Mouse (Mus musculus): ENCODE data around the gene Pcid2.
"Not testable (repeated sequence)": the region's sequence is repeated elsewhere in the genome, so short reads cannot be mapped to it uniquely, and the experiment has no call there.

Gene Pcid2

DNA sequence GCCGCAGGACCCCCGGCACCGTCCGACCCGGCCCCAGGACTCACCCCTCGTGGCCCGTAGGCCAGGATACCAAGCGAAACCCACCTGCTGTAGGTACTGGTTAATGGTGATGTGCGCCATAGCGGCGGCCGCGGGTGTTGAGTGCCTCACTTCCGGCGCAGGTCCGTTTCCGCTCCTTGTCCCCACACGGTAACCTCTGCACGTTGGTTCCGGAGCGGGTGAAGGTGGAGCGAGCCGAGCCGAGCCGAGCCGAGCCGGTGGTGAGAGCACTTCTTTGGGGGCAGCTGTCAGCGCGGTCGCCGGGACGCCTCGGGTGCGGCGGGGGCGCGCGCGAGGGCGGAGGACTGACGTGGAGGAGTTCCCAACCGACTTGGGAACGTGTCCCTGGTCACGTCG, 570 bp downstream of the Pcid2 start:
- peak; percentile 64 for ATAC-seq (ENCODE audit: insufficient number of reproducible peaks, low FRiP score, low TSS enrichment)

DNA sequence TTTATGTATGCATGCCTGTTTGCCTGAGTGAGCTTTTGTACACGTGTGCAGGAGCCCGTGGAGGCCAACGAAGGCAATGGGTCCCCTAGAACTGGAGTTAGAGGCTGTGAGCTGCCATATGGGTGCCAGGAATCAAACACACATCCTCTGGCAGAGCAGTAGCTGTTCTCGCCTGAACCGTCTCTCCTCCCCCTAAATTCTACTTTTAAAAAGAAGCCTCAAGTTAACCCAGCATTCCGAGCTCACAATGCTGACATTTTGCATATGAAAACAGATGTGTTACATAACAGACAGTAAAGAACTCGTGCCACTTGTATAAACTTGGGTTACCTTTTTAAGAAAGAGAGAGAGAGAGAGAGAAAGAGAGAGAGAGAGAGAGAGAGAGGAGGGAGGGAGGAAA, 27.7 kb downstream of the Pcid2 start:
- no peak for ATAC-seq (ENCODE audit: insufficient number of reproducible peaks, low FRiP score, low TSS enrichment)

DNA sequence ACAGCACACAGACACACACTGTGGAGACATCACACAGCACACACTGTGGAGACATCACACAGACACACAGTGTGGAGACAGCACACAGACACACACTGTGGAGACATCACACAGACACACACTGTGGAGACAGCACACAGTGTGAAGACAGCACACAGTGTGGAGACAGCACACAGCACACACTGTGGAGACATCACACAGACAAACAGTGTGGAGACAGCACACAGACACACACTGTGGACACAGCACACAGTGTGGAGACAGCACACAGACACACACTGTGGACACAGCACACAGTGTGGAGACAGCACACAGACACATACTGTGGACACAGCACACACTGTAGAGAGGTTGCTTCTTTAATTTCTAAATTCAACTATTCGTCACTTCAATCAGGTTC, 29.7 kb downstream of the Pcid2 start:
- ATAC-seq (ENCODE audit: insufficient number of reproducible peaks, low FRiP score, low TSS enrichment) = not testable (repeated sequence)

DNA sequence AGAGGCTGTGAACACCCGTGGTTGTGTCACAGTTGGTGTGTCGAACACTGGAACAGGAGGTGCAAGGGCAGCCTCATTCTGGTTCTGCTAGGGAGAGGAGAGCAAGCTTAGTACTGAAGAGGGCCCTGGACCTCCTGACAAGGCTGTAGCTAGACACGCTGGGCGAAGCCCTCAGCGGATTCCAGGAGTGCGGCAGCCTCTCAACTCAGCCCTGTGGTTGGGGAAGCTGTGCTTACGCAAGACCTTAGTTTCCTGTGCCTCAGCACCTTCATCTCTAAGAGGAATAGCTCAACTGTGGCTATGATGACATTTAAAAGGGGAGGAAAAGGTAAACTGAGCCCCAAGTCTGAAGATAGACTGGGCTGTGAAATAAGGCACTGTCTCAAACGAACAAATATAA, 30.2 kb downstream of the Pcid2 start:
- no peak for ATAC-seq (ENCODE audit: insufficient number of reproducible peaks, low FRiP score, low TSS enrichment)

DNA sequence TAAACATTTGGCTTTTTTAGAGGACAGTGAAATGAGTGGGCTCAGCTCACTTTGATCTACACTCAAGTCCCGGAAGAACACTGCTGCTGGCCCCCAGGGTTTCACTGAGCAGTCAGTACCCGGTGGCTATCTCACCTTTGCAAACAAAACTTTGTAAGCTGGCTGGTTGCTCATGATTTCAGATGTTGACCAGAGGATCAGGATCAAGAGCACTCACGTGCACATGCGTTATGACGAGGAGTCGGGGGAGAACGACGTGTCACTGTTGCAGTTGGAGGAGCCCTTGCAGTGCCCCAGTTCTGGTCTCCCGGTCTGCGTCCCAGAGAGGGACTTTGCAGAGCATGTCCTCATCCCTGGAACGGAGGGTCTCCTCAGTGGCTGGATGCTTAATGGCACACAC, 32.0 kb downstream of the Pcid2 start:
- no peak for ATAC-seq (ENCODE audit: insufficient number of reproducible peaks, low FRiP score, low TSS enrichment)

DNA sequence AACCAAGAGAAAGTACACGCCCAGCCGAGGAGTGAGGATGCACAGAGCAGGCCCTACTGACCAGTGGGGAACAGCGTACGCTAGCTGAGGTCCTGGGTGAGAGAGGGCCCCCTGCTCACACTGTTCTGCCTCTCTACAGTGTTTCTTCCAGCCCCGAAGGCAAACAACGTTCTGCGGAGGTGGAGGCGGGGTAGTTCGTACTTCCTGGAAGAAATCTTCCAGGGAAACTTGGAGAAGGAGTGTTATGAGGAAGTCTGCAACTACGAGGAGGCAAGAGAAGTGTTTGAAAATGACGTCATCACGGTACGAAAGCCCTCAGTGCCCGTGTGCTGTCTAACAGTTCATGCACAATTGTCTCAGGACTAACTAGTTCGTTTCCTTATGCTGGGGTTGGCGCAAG, 42.1 kb downstream of the Pcid2 start:
- no peak for ATAC-seq (ENCODE audit: insufficient number of reproducible peaks, low FRiP score, low TSS enrichment)

DNA sequence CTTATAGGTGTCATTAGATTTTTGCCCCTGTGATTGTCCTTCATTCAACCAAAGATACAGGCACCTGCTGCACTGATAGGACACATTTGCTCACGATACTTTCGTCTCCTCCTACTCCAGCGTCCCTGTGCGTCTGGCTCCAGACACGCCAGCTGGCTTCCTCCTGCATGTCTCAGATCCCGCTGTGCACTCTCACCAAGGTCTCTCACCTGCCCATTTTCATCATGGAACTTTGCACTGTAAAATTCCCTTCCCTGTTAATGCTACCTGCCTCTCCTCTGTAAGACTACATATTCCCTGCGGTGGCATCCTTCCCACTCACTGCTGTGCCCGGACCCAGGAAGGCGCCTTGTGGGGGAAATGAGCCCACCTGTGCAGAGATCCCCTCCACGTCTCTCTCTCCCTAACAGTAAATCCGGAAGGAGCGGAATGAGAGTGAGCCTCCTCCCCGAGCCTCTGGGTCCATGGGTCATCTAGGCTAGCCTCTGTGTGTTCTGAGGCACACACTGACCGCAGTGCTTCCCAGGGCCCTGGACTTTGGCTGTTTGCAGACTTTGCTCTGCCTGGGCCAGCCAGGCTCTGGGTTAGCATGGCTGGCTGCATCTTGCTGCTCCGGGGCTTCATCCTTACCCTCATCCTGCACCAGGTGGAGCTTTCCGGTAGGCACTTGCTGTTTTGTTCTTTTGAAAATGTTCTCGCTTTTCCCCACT, 44.7 kb downstream of the Pcid2 start, which contains the start of gene Proz:
TSS of gene Proz (plus strand) at position 474 of the 710 bp plus-strand sequence.
- no peak for ATAC-seq (ENCODE audit: insufficient number of reproducible peaks, low FRiP score, low TSS enrichment)

DNA sequence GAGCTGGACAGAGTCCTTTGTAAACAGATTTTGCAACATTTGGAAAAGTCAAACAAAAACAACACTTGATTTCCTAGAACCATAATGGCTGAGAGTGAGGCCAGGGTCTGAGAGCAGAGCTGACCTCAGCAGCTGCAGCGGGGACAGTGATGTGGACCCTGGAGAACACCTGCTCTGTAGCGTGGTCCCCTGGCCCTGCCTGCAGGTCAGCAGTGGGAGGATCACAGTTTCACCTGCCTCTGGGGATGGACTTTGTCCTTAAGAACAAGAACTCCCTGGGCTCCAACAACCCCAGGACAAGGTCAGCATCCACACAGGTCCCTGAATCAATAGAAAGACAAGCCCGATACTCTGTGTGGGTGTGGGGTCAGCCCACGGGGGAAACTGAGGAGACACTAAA, 47.9 kb downstream of the Pcid2 start:
- no peak for ATAC-seq (ENCODE audit: insufficient number of reproducible peaks, low FRiP score, low TSS enrichment)

DNA sequence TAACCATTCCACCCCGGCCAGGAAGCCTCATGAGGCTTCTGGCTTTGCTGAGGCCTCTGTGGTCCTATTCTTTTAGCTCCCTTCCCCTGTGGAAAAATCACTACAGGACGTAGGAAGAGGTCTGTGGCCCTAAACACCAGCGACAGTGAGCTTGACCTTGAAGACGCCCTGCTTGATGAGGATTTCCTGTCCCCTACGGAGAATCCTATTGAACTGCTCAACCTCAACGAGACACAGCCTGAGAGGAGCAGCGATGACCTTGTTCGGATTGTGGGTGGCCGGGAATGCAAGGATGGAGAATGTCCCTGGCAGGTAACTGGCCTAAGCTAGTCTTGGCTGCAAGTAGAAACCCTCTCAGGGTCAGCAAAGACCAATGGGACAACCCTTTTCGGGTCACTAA, 54.7 kb downstream of the Pcid2 start:
- ATAC-seq (ENCODE audit: insufficient number of reproducible peaks, low FRiP score, low TSS enrichment) = no peak

DNA sequence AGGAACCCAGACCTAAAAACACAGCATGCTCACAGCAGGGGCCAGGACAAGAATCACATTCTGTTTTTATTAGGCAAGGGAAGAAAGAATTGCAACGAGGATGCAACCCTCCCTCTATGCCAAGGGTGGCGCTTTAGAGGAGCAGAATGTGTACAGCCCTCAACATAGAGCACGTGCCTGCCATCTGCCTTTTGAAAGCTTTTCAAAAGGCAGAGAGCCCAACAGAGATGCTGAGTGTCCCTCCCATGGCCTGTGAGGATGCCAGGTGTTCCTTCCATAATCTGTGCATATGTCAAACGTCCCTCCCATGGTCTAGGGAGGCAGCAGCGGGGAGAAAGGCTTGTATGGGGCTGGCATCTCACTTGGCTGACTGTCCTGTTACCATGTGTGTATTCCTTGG, 57.6 kb downstream of the Pcid2 start:
- ATAC-seq (ENCODE audit: insufficient number of reproducible peaks, low FRiP score, low TSS enrichment) = no peak

DNA sequence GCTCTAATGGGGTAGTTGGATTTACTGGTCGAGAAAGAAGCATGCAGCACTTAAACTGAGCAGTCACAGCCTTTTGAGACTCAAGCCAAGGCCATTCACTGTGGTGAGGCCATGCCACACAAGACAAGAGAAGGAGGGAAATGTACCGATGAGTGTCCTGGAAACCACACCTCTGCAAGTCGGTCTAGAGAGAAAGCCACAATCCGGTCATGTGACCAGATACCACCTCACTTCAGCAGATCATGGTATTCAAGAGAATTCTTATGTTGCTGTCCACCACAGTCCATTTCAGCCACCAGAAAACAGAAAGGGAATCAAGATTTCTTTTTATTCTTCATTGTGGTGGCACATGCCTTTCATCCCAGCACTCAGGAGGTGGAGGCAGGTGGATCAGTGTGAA, 63.8 kb downstream of the Pcid2 start:
- ATAC-seq (ENCODE audit: insufficient number of reproducible peaks, low FRiP score, low TSS enrichment) = no peak

DNA sequence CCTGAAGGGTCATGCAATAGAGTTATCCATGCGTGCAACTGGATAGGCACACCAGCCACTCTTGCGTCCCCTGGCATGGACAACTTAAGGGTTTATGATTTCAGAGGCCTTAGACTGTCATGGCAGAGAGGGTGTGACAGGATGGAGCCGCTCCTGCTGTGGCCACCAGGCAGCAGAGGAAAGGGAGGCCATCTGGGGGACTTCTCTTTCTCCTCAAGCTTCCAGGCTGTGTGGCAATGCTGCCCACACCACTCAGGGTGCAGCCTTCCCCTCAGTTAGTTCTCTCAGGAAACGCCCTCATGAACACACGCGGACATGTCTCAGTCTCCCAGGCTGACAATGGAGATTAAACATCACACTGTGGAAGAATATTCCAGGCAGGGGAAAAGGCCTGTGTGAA, 66.2 kb downstream of the Pcid2 start:
- ATAC-seq (ENCODE audit: insufficient number of reproducible peaks, low FRiP score, low TSS enrichment) = no peak

DNA sequence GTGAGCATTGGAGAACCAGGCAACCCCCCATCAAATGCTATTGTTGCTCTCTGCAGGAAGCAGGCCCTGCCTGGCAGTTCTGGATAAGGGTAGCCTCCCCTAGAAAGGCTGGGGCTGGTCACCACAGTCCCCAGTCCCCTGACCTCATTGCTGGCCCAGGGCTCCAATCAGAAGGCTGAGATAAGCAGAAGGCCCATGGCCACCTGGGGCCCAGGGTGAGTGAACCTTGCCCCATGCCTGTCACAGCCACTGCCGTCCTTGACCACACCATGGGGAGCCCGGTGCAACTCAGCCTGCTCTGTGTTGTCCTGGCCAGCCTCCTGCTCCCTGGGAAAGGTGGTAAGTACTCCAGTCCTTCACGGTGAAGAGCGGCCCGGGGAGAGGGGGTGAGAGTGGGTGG, 67.7 kb downstream of the Pcid2 start:
- no peak for ATAC-seq (ENCODE audit: insufficient number of reproducible peaks, low FRiP score, low TSS enrichment)

DNA sequence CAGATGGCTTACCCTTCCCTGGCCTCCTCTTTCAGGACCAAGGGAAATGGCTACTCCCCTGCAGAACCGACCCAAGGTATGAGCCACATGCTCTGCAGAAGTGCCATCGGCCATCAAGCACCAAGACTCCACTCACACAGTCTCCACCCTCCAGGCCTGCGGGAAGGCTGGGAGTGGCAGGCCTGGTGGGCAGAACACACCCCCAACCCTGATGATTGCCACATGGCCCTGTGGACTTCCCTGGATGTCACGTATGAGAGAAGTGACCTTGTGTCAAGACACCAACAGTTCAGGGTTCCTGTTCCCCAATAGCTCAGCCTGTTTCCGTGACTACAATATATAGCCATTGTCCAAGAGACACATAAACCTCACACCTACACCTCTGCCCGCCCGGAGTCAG, 68.2 kb downstream of the Pcid2 start, which contains the start of gene F10:
TSS of gene F10 (plus strand) at position 294 of the 400 bp plus-strand sequence.
- no peak for ATAC-seq (ENCODE audit: insufficient number of reproducible peaks, low FRiP score, low TSS enrichment)

DNA sequence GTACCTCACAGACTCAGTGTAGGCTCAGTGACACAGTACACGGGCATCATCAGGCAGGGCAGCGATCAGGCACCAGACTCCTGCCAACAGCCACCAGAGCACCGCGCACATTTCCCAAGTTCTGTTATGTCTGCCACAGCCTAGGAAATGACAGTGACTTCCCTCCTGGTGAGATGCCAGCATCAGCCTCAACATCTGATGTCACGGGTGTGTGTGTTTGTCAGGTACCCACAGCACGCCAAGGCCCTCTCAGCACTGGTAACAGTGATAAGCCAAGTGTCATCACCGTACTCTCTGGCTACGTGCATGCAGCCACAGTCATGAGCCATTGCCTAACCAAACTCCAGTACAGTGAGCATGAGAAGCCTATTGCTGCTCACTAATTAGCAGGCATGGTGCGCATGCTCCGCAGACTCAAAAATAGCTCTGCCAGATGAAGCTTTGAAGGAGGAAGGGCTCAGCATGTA, 68.9 kb downstream of the Pcid2 start:
- no peak for ATAC-seq (ENCODE audit: insufficient number of reproducible peaks, low FRiP score, low TSS enrichment)

DNA sequence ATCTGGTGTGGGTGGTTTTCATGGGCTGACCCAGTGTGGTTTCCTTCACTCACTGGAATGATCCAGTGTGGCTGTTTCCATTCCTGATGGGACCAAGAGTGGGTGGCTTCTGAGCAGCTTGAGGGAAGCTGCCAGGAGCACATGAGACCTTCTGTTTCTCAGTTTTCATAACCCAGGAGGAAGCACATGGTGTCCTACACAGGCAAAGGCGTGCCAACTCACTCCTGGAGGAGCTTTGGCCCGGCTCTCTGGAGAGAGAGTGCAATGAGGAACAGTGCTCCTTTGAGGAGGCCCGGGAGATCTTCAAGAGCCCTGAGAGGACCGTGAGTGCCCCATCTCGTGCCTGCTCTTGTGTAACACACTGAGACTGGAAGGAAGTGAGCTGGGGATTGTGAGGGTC, 76.8 kb downstream of the Pcid2 start:
- ATAC-seq (ENCODE audit: insufficient number of reproducible peaks, low FRiP score, low TSS enrichment) = peak; percentile 47; the same call in 1 of the 2 replicates

DNA sequence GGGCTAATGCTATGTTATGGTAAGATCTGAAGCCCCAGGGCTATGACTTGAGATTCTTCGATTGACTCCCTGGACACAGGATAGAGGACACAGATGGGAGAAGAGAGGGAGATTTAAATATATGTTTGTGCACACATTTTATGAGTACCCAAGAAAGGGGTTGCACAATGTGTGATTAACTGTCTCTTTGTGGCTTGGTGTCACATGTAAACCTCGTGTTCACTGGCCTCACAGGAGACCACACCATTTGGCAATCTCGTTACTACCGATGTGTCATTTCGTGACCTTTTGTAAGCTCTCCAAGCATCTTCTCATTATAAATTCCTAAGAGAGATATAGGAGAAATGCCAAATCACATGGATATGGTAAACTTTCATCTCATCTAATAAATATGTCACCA, 77.6 kb downstream of the Pcid2 start:
- no peak for ATAC-seq (ENCODE audit: insufficient number of reproducible peaks, low FRiP score, low TSS enrichment)

Data from cerebellum, adult (tissue).